Mouse (Mus musculus): ENCODE measurements around the gene Klf4. TPM values are rescaled to one million over a fixed set of nuclear protein-coding genes. Genes with fewer than 3 reads are reported as not detected.

Gene Klf4
- 0.53 and 0.96 TPM in 2 replicates for polyA plus RNA-seq (2012; rRNA removed)
- polyA plus RNA-seq (2014; fragmentation: Nextera tagmentation; extraction: Ambion mirVana), result 0.43 and 0.56 TPM in 2 replicates

DNA sequence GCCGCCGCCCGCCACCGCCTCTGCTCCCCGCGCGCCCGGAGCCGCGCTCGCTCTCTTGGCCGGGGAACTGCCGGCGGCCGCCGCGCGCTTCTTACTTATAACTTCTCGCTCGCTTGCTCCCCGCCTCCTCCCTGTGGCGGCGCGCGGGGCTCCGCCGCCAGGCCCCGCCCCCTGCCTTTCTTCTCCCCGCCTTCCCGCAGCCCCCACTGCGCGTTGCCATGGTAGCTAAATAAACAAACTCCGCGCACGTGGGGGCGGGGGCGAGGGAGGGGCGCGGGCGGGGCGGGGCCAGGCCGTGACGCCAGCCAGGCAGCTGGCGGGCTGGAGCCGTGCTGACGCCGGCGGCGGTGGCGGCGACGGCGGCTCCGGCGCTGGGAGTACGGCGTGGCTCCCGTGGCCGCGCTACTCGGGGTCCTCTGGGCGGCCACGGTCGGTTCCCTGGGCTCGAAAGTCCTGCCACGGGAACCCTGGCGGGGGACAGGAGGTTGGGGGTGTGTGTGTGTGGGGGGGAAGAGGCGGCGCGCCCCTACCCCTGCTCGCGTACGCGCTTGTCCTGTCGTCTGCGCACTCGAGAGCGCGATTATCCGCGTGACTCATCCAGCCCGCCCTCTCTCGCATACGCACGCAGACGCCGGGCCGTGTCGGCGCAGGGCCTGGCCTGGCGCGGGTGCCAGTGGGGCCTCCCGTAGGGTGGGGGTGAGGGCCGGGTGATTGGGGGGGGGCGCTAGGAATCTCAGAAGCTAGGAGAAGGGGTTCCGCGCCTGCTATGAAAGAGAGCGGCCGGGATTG is at the start of gene Klf4:
Gene Klf4 (minus strand): TSS at position 60 of the 789 bp plus-strand sequence.
- DNase-seq (ENCODE audit: low read depth in 3 of 3, low spot score in 3 of 3) (peak; percentile 42 to 52 (median 52)), ATAC-seq (ENCODE audit: insufficient read depth) (peak; percentile 80)
- no peak for TF ChIP-seq EP300 (IDR thresholded peaks at IDR 0.05; ENCODE audit: low read depth)
- no peak for TF ChIP-seq CTCF (IDR thresholded peaks at IDR 0.05; ENCODE audit: low read depth)
- WGBS (ENCODE audit: insufficient replicate concordance), result under 1% methylated on average over 91 of the region's 99 CpGs
- Histone ChIP-seq H3K4me2 (ENCODE audit: low read depth) (peak within 1 kb of the TSS; percentile 66), H3K36me3 (replicated peaks; ENCODE audit: control insufficient read depth, insufficient read depth, low read depth) (no peaks in the 10 kb centered on the region), H3K4me1 (replicated peaks; ENCODE audit: control insufficient read depth in 2 of 2, insufficient read depth in 2 of 2, low read length in 1 of 2) (no peaks in the 10 kb centered on the region), H3K9me3 (ENCODE audit: control insufficient read depth, low read length) (no peaks in the 10 kb centered on the region), H3K9ac (replicated peaks) (no peak within 1 kb of the TSS), H3K4me3 (ENCODE audit: insufficient read depth in 1 of 2, low read depth in 2 of 2, low read length in 2 of 2) (peak within 1 kb of the TSS; percentile 50 to 52), H3K27ac (no peak within 1 kb of the TSS), H3K27me3 (ENCODE audit: control insufficient read depth, insufficient read depth, low read length) (peaks cover 63% of the 10 kb centered on the region)

DNA sequence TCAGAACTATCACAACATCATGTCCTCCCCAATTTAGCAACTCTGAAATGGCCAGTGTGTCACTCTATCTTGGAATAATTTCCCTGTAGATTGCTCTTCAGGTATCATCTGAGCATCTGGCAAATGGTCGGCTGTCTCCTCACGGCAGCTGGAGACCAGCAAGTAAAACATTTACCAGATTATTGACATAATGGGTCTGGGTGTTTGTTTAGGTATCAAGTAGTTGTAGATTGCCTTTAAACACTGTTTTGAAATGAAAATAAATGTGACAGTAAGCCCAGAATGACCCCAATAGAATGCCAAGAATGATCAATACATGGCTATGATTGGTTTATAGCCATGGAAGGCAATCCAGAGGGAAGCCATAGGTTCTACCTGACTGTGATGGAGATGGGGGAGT is 39.2 kb upstream of the Klf4 start:
- Histone ChIP-seq H3K4me2 (ENCODE audit: low read depth) (no peak overlapping the region), H3K27me3 (ENCODE audit: control insufficient read depth, insufficient read depth, low read length) (no peaks in the 10 kb centered on the region; the same call in 1 of the 2 replicates), H3K36me3 (replicated peaks; ENCODE audit: control insufficient read depth, insufficient read depth, low read depth) (no peaks in the 10 kb centered on the region), H3K9ac (replicated peaks) (no peak overlapping the region), H3K4me3 (ENCODE audit: insufficient read depth in 1 of 2, low read depth in 2 of 2, low read length in 2 of 2) (no peak overlapping the region), H3K4me1 (replicated peaks; ENCODE audit: control insufficient read depth in 2 of 2, insufficient read depth in 2 of 2, low read length in 1 of 2) (no peaks in the 10 kb centered on the region), H3K27ac (no peak overlapping the region), H3K9me3 (ENCODE audit: control insufficient read depth, low read length) (no peaks in the 10 kb centered on the region)
- DNase-seq (ENCODE audit: low read depth in 3 of 3, low spot score in 3 of 3), result no peak
- TF ChIP-seq EP300 (IDR thresholded peaks at IDR 0.05; ENCODE audit: low read depth), result no peak
- TF ChIP-seq CTCF (IDR thresholded peaks at IDR 0.05; ENCODE audit: low read depth), result no peak
- no peak for ATAC-seq (ENCODE audit: insufficient read depth)
- WGBS (ENCODE audit: insufficient replicate concordance), result 66% methylated on average over 2 of the region's 2 CpGs

- ATAC-seq (ENCODE audit: insufficient read depth) (no peak), DNase-seq (ENCODE audit: low read depth in 3 of 3, low spot score in 3 of 3) (no peak)
- H3K27me3 ChIP-seq (ENCODE audit: control insufficient read depth, insufficient read depth, low read length), result no peaks in the 10 kb centered on the region; the same call in 1 of the 2 replicates
- WGBS (ENCODE audit: insufficient replicate concordance), result 61% methylated on average over 9 of the region's 9 CpGs
- TF ChIP-seq CTCF (IDR thresholded peaks at IDR 0.05; ENCODE audit: low read depth) (no peak), EP300 (IDR thresholded peaks at IDR 0.05; ENCODE audit: low read depth) (no peak)
- H3K4me3 ChIP-seq (ENCODE audit: insufficient read depth in 1 of 2, low read depth in 2 of 2, low read length in 2 of 2), result no peak overlapping the region
- no peaks in the 10 kb centered on the region for H3K4me1 ChIP-seq (replicated peaks; ENCODE audit: control insufficient read depth in 2 of 2, insufficient read depth in 2 of 2, low read length in 1 of 2)
- no peak overlapping the region for H3K4me2 ChIP-seq (ENCODE audit: low read depth)
- no peaks in the 10 kb centered on the region for H3K9me3 ChIP-seq (ENCODE audit: control insufficient read depth, low read length)
- H3K27ac ChIP-seq, result no peak overlapping the region
- no peak overlapping the region for H3K9ac ChIP-seq (replicated peaks)
- no peaks in the 10 kb centered on the region for H3K36me3 ChIP-seq (replicated peaks; ENCODE audit: control insufficient read depth, insufficient read depth, low read depth)
These were observed 35.7 kb upstream of the Klf4 start for GRCm38 (mm10) chr4:55567986-55568385.

- DNase-seq (ENCODE audit: low read depth in 3 of 3, low spot score in 3 of 3), result no peak
- Histone ChIP-seq H3K4me1 (replicated peaks; ENCODE audit: control insufficient read depth in 2 of 2, insufficient read depth in 2 of 2, low read length in 1 of 2) (no peaks in the 10 kb centered on the region), H3K9ac (replicated peaks) (no peak overlapping the region), H3K4me2 (ENCODE audit: low read depth) (no peak overlapping the region), H3K4me3 (ENCODE audit: insufficient read depth in 1 of 2, low read depth in 2 of 2, low read length in 2 of 2) (no peak overlapping the region), H3K27me3 (ENCODE audit: control insufficient read depth, insufficient read depth, low read length) (no peaks in the 10 kb centered on the region; the same call in 1 of the 2 replicates), H3K9me3 (ENCODE audit: control insufficient read depth, low read length) (no peaks in the 10 kb centered on the region), H3K36me3 (replicated peaks; ENCODE audit: control insufficient read depth, insufficient read depth, low read depth) (no peaks in the 10 kb centered on the region), H3K27ac (no peak overlapping the region)
- TF ChIP-seq EP300 (IDR thresholded peaks at IDR 0.05; ENCODE audit: low read depth), result no peak
- TF ChIP-seq CTCF (IDR thresholded peaks at IDR 0.05; ENCODE audit: low read depth), result no peak
- ATAC-seq (ENCODE audit: insufficient read depth), result no peak
- 62% methylated on average over 5 of the region's 5 CpGs for WGBS (ENCODE audit: insufficient replicate concordance)
These were observed 35.3 kb upstream of the Klf4 start for GRCm38 (mm10) chr4:55567575-55567974.

DNA sequence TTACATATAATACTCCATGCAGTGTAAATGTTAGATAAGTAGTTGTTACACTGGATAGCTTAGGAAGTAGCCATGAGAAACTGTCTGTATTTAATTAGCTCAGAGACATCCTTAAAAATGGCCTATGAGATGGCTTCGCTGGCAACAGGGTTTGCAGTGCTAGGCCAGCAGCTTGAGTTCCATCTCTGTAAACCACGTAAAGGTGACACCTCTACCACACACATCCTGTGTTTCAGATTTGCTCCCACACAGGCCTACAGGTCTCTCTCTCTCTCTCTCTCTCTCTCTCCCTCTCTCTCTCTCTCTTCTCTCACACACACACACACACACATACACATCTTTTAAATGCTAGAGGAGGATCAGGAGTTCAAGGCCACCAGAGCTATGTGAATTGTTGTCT is 32.1 kb upstream of the Klf4 start:
- TF ChIP-seq EP300 (IDR thresholded peaks at IDR 0.05; ENCODE audit: low read depth), result no peak
- TF ChIP-seq CTCF (IDR thresholded peaks at IDR 0.05; ENCODE audit: low read depth), result no peak
- Histone ChIP-seq H3K27me3 (ENCODE audit: control insufficient read depth, insufficient read depth, low read length) (peaks cover 4% of the 10 kb centered on the region; the same call in 1 of the 2 replicates), H3K4me2 (ENCODE audit: low read depth) (no peak overlapping the region), H3K36me3 (replicated peaks; ENCODE audit: control insufficient read depth, insufficient read depth, low read depth) (no peaks in the 10 kb centered on the region), H3K4me1 (replicated peaks; ENCODE audit: control insufficient read depth in 2 of 2, insufficient read depth in 2 of 2, low read length in 1 of 2) (no peaks in the 10 kb centered on the region), H3K27ac (no peak overlapping the region), H3K4me3 (ENCODE audit: insufficient read depth in 1 of 2, low read depth in 2 of 2, low read length in 2 of 2) (no peak overlapping the region), H3K9me3 (ENCODE audit: control insufficient read depth, low read length) (no peaks in the 10 kb centered on the region), H3K9ac (replicated peaks) (no peak overlapping the region)
- DNase-seq (ENCODE audit: low read depth in 3 of 3, low spot score in 3 of 3) (no peak), ATAC-seq (ENCODE audit: insufficient read depth) (no peak)
- 58% methylated on average over 2 of the region's 2 CpGs for WGBS (ENCODE audit: insufficient replicate concordance)

All from liver, embryonic 14.5 days (tissue).